17 mouse cellular contexts compared by ENCODE assay signal in the genomic region with DNA sequence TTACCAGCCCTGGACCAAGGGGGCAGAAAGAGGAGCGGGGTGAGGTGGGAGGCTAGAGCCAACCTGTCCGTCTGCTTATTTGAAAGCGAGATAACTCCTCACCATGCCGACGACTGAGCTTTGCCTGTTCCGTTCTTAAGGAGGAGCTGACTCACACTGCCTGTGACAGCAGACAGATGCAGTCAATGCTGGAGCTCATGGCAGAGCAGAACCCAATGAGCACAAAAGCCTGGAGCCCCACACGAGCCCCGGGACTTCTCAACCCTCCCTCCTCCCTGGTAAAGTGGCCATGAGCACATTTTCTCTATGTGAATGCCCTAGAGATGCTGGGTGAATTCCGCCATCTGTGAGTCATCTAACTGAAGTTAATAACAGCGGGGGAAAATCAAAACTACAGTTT.
DNase-seq lines count a peak whose midpoint lies in the region; ATAC-seq and TF ChIP-seq lines count a peak whose summit lies in the region.
"Had no signal": no experiment of that assay in that cellular context is flagged by ENCODE, and none has a peak within 500 bp of the region (broad histone marks: within the 10 kb centered on the region; RNA-seq: fewer than 3 reads in every experiment).

No protein-coding gene starts in this region.

- no peak overlapping the region for H3K9ac ChIP-seq in hindbrain, embryonic 16.5 days (ENCODE audit: low read depth, low read length)
- H3K9ac ChIP-seq in neural tube, embryonic 13.5 days = no peak overlapping the region
- H3K9ac ChIP-seq in neural tube, embryonic 15.5 days (replicated peaks) = no peak overlapping the region
- H3K9ac ChIP-seq: heart, embryonic 12.5 days; kidney, embryonic 15.5 days; liver, embryonic 13.5 days had no signal

- no peaks in the 10 kb centered on the region for H3K36me3 ChIP-seq in hindbrain, embryonic 10.5 days
- no peaks in the 10 kb centered on the region for H3K36me3 ChIP-seq in hindbrain, embryonic 16.5 days (ENCODE audit: control insufficient read depth, insufficient read depth, low read length)
- 0 out of 2 replicates have a peak, but pooled peaks cover under 1% of the 10 kb centered on the region for H3K36me3 ChIP-seq in neural tube, embryonic 13.5 days
- no peaks in the 10 kb centered on the region for H3K36me3 ChIP-seq in neural tube, embryonic 15.5 days
- no peaks in the 10 kb centered on the region for H3K36me3 ChIP-seq in myocyte (ENCODE audit: control insufficient read depth, insufficient read depth)
- H3K36me3 ChIP-seq: kidney, embryonic 15.5 days; liver, embryonic 13.5 days had no signal

- POLR2A ChIA-PET in Patski (lab: Charles Lee) = interaction anchor here (0.6 kb wide), 1 partner anchor 54 kb away, joined by 3 read pairs; no protein-coding TSS in a partner anchor

- peak overlapping the region; percentile 70 for H3K27ac ChIP-seq in hindbrain, embryonic 10.5 days
- no peak overlapping the region for H3K27ac ChIP-seq in hindbrain, embryonic 16.5 days (ENCODE audit: low read depth, low read length)
- H3K27ac ChIP-seq in neural tube, embryonic 13.5 days (replicated peaks) = 0 out of 2 replicates have a peak overlapping the region, but pooled peaks have one; percentile 38
- no peak overlapping the region for H3K27ac ChIP-seq in neural tube, embryonic 15.5 days (replicated peaks)
- H3K27ac ChIP-seq: kidney, embryonic 15.5 days; liver, embryonic 13.5 days had no signal

- no peak overlapping the region for H3K4me3 ChIP-seq in hindbrain, embryonic 10.5 days
- H3K4me3 ChIP-seq in hindbrain, embryonic 16.5 days (ENCODE audit: low read length) = no peak overlapping the region
- no peak overlapping the region for H3K4me3 ChIP-seq in neural tube, embryonic 13.5 days
- no peak overlapping the region for H3K4me3 ChIP-seq in neural tube, embryonic 15.5 days (replicated peaks)
- H3K4me3 ChIP-seq in myocyte = peak overlapping the region; percentile 11
- H3K4me3 ChIP-seq: heart, embryonic 12.5 days; kidney, embryonic 15.5 days; liver, embryonic 13.5 days; megakaryocyte, embryonic 14.5 days had no signal

- DNase-seq in hindbrain, embryonic 10.5 days (ENCODE audit: low spot score) = no peak
- DNase-seq in Patski (ENCODE audit: low read depth, low spot score) = peak; percentile 24
- DNase-seq in urinary bladder, adult 2 months (ENCODE audit: low spot score) = no peak
- DNase-seq: cerebellum, adult 8-10 months; gastrocnemius, postnatal 36 days; heart, postnatal 36 days; left cerebral cortex, postnatal 4 days; liver, embryonic 13.5 days had no signal

- ATAC-seq in hindbrain, embryonic 16.5 days = no peak
- ATAC-seq in neural tube, embryonic 13.5 days (ENCODE audit: low read depth) = no peak
- ATAC-seq in neural tube, embryonic 15.5 days (ENCODE audit: low FRiP score) = no peak
- ATAC-seq in Patski = peak; percentile 26
- ATAC-seq: inflammation-experienced regulatory T-cells, adult 6 months; lung, postnatal 0 days had no signal

- H3ac ChIP-seq in myocyte (ENCODE audit: control insufficient read depth, insufficient read length) = no peak overlapping the region

- no peak overlapping the region for H3K4me2 ChIP-seq in hindbrain, embryonic 16.5 days (ENCODE audit: low read length)
- H3K4me2 ChIP-seq in neural tube, embryonic 13.5 days = no peak overlapping the region
- no peak overlapping the region for H3K4me2 ChIP-seq in neural tube, embryonic 15.5 days
- peak overlapping the region; percentile 64 for H3K4me2 ChIP-seq in myocyte (ENCODE audit: low read depth)
- H3K4me2 ChIP-seq: heart, embryonic 12.5 days; kidney, embryonic 15.5 days; liver, embryonic 13.5 days had no signal

- TF ChIP-seq CTCF in Patski (IDR thresholded peaks at IDR 0.05) = no peak

- H3K9me3 ChIP-seq in hindbrain, embryonic 10.5 days = peaks cover 8% of the 10 kb centered on the region; the same call in 1 of the 2 replicates
- H3K9me3 ChIP-seq in hindbrain, embryonic 16.5 days (ENCODE audit: control insufficient read depth, low read length) = no peaks in the 10 kb centered on the region
- H3K9me3 ChIP-seq in neural tube, embryonic 13.5 days = peaks cover 11% of the 10 kb centered on the region; the same call in 1 of the 2 replicates
- 0 out of 2 replicates have a peak, but pooled peaks cover 4% of the 10 kb centered on the region for H3K9me3 ChIP-seq in neural tube, embryonic 15.5 days (replicated peaks)
- H3K9me3 ChIP-seq: liver, embryonic 13.5 days had no signal

- WGBS in hindbrain, embryonic 10.5 days = 84% methylated on average over 10 of the region's 10 CpGs
- WGBS in hindbrain, embryonic 16.5 days = 56% methylated on average over 10 of the region's 10 CpGs
- 71% methylated on average over 10 of the region's 10 CpGs for WGBS in neural tube, embryonic 13.5 days
- WGBS in neural tube, embryonic 15.5 days = 64% methylated on average over 10 of the region's 10 CpGs

- peaks cover 41% of the 10 kb centered on the region for H3K4me1 ChIP-seq in hindbrain, embryonic 10.5 days (replicated peaks)
- peaks cover 14% of the 10 kb centered on the region for H3K4me1 ChIP-seq in hindbrain, embryonic 16.5 days (ENCODE audit: control insufficient read depth, insufficient read depth, low read depth, low read length)
- H3K4me1 ChIP-seq in neural tube, embryonic 13.5 days (replicated peaks) = peaks cover 46% of the 10 kb centered on the region
- peaks cover 32% of the 10 kb centered on the region for H3K4me1 ChIP-seq in neural tube, embryonic 15.5 days
- H3K4me1 ChIP-seq: liver, embryonic 13.5 days; megakaryocyte, embryonic 14.5 days had no signal

- H3K79me2 ChIP-seq in myocyte (ENCODE audit: control insufficient read depth, insufficient read depth) = no peaks in the 10 kb centered on the region

- in situ Hi-C loops in Patski (cut with MboI; ENCODE audit: low pct_unique_long_range_greater_than_20kb) = no loop called here

- peaks cover 4% of the 10 kb centered on the region; the same call in 1 of the 2 replicates for H3K27me3 ChIP-seq in hindbrain, embryonic 10.5 days (ENCODE audit: insufficient read depth, poor library complexity, severe bottlenecking)
- no peaks in the 10 kb centered on the region for H3K27me3 ChIP-seq in hindbrain, embryonic 16.5 days (replicated peaks; ENCODE audit: control insufficient read depth, insufficient read depth, low read length)
- H3K27me3 ChIP-seq in neural tube, embryonic 13.5 days = no peaks in the 10 kb centered on the region
- no peaks in the 10 kb centered on the region; the same call in 1 of the 2 replicates for H3K27me3 ChIP-seq in neural tube, embryonic 15.5 days (replicated peaks)
- H3K27me3 ChIP-seq in Patski (no peaks in the 10 kb centered on the region), myocyte (ENCODE audit: control insufficient read depth, insufficient read depth, insufficient read length) (no peaks in the 10 kb centered on the region)
- H3K27me3 ChIP-seq: kidney, embryonic 15.5 days; liver, embryonic 13.5 days; megakaryocyte, embryonic 14.5 days had no signal

- TF ChIP-seq POLR2A in myocyte (IDR thresholded peaks at IDR 0.05; ENCODE audit: insufficient read length, low read depth) = peak; percentile 17

- CTCF ChIA-PET in Patski (lab: Charles Lee) = no interaction called here

TF ChIP-seq in myocyte, 11 proteins besides CTCF, POLR2A, EP300 and RAD21:
- TF ChIP-seq MAX (IDR thresholded peaks at IDR 0.05; ENCODE audit: low read depth) (no peak), POLR2AphosphoS2 (IDR thresholded peaks at IDR 0.05; ENCODE audit: insufficient read length, low read depth) (no peak), REST (IDR thresholded peaks at IDR 0.05; ENCODE audit: insufficient read depth, insufficient read length) (no peak), E2F4 (IDR thresholded peaks at IDR 0.05; ENCODE audit: insufficient read depth) (no peak), TCF3 (IDR thresholded peaks at IDR 0.05; ENCODE audit: insufficient read length, low read depth) (no peak), CEBPB (IDR thresholded peaks at IDR 0.05; ENCODE audit: insufficient read depth, poor library complexity, severe bottlenecking) (no peak), TCF12 (IDR thresholded peaks at IDR 0.05; ENCODE audit: insufficient read depth, poor library complexity, severe bottlenecking) (no peak), MYOD1 (IDR thresholded peaks at IDR 0.05; ENCODE audit: control insufficient read depth in 1 of 3, insufficient read length in 2 of 3, low read depth in 2 of 3) (no peak), USF1 (IDR thresholded peaks at IDR 0.05; ENCODE audit: low read depth) (no peak), MYOG (IDR thresholded peaks at IDR 0.05; ENCODE audit: control insufficient read depth in 1 of 3, insufficient read depth in 1 of 3, insufficient read length in 2 of 3, low read depth in 2 of 3) (no peak), SRF (IDR thresholded peaks at IDR 0.05; ENCODE audit: control insufficient read depth, insufficient read length, low read depth) (no peak)

Comparison
In these comparisons a context has a peak if more than half of its experiments do, and no peak if none do; other contexts are left out.
1. H3K27ac ChIP-seq: peak in hindbrain, embryonic 10.5 days (single experiment) and neural tube, embryonic 13.5 days (single experiment); none in hindbrain, embryonic 16.5 days (single experiment) and neural tube, embryonic 15.5 days (single experiment).